Mouse (Mus musculus) lung, embryonic 14.5 days (tissue): ENCODE measurements at regions not wholly inside any gene's neighbourhood (a gene's known extent, or its start where the extent isn't known, plus 50 kb on each side); places are given as distances from the start of the nearest gene placed in this dataset.

Experiments used
- ATAC-seq: fragments of 200-750 bp; cut with Nextera tagmentation; 2 replicates; pipeline ENCODE4 v1.8.0; 2017; ENCODE audit warnings: mild to moderate bottlenecking, moderate TSS enrichment, moderate library complexity; ENCODE audit not compliant: insufficient read depth
- DNase-seq: peaks from one replicate; pipeline ENCODE4 v3.0.0-alpha.2; 2015
- H3K27ac ChIP-seq: fragments of 300-500 bp; sonication (generic); 2 replicates; pipeline ENCODE4 v1.5.1; 2014; ENCODE audit warnings: low read depth, mild to moderate bottlenecking, moderate library complexity
- H3K27me3 ChIP-seq: fragments of 300-500 bp; sonication (generic); 2 replicates; pipeline ENCODE4 v1.6.1; 2014; ENCODE audit warnings: low read length, control low read depth; ENCODE audit not compliant: insufficient read depth
- H3K36me3 ChIP-seq: fragments of 300-500 bp; sonication (generic); 2 replicates; pipeline ENCODE4 v1.6.1; 2014; ENCODE audit warnings: control low read depth; ENCODE audit not compliant: insufficient read depth
- H3K4me1 ChIP-seq: fragments of 300-500 bp; sonication (generic); 2 replicates; pipeline ENCODE4 v1.6.1; 2014; ENCODE audit warnings: antibody characterized with exemption, control low read depth; ENCODE audit not compliant: insufficient read depth
- H3K4me2 ChIP-seq: fragments of 300-500 bp; sonication (generic); 2 replicates; pipeline ENCODE4 v1.6.1; 2014; ENCODE audit warnings: mild to moderate bottlenecking
- H3K4me3 ChIP-seq: fragments of 300-500 bp; sonication (generic); 2 replicates; pipeline ENCODE4 v1.5.1; 2014; ENCODE audit warnings: low read depth, low read length
- H3K9ac ChIP-seq: fragments of 300-500 bp; sonication (generic); 2 replicates; pipeline ENCODE4 v1.6.1; 2014
- H3K9me3 ChIP-seq: fragments of 300-500 bp; sonication (generic); 2 replicates; pipeline ENCODE4 v1.6.1; 2016; ENCODE audit warnings: low read depth, low read length, control low read depth
- CTCF ChIP-seq: IDR thresholded peaks from 2 replicates; pipeline ENCODE4 v1.5.1; 2016; ENCODE audit warnings: antibody characterized with exemption, low read depth
- WGBS: fragments of 180-500 bp; shearing (Covaris S2); extraction: QIAGEN DNeasy Blood & Tissue Kit; methylation state at CpG from one replicate; pipeline ENCODE4 v1.1.7; 2014; 5-methylcytosine and 5-hydroxymethylcytosine counted together

- TF ChIP-seq CTCF = no peak
- DNase-seq = no peak
- ATAC-seq = no peak
- no peak overlapping the region for H3K4me3 ChIP-seq
- no peaks in the 10 kb centered on the region for H3K9me3 ChIP-seq
- no peaks in the 10 kb centered on the region for H3K27me3 ChIP-seq
- H3K36me3 ChIP-seq = no peaks in the 10 kb centered on the region
- no peak overlapping the region for H3K4me2 ChIP-seq
- H3K27ac ChIP-seq = no peak overlapping the region
- WGBS = 84% methylated on average over 6 of the region's 6 CpGs
- H3K9ac ChIP-seq = no peak overlapping the region
- peaks cover 9% of the 10 kb centered on the region for H3K4me1 ChIP-seq
Measured at GRCm38 (mm10) chr17:83908811-83909210, 61.0 kb upstream of the Haao start.

GRCm38 (mm10) chr17:83907538-83907937 is 59.8 kb upstream of the Haao start:
- no peak for TF ChIP-seq CTCF
- ATAC-seq = no peak

GRCm38 (mm10) chr17:83906751-83907537 is 59.2 kb upstream of the Haao start:
- H3K36me3 ChIP-seq = no peaks in the 10 kb centered on the region
- no peaks in the 10 kb centered on the region for H3K27me3 ChIP-seq
- ATAC-seq (no peak), DNase-seq (no peak)
- TF ChIP-seq CTCF = no peak
- H3K9me3 ChIP-seq = no peaks in the 10 kb centered on the region
- H3K4me1 ChIP-seq = peaks cover 8% of the 10 kb centered on the region; the same call in 1 of the 2 replicates
- 86% methylated on average over 12 of the region's 12 CpGs for WGBS
- H3K4me2 ChIP-seq = no peak overlapping the region
- no peak overlapping the region for H3K27ac ChIP-seq
- H3K9ac ChIP-seq = no peak overlapping the region
- H3K4me3 ChIP-seq = no peak overlapping the region

More at GRCm38 (mm10) chr17:83907538-83907937, 59.8 kb upstream of the Haao start:
- Histone ChIP-seq H3K4me3 (no peak overlapping the region), H3K4me1 (peaks cover 7% of the 10 kb centered on the region; the same call in 1 of the 2 replicates), H3K27me3 (no peaks in the 10 kb centered on the region), H3K27ac (no peak overlapping the region), H3K4me2 (no peak overlapping the region), H3K36me3 (no peaks in the 10 kb centered on the region), H3K9me3 (no peaks in the 10 kb centered on the region), H3K9ac (no peak overlapping the region)
- WGBS = 84% methylated on average over 3 of the region's 3 CpGs
- DNase-seq = no peak

GRCm38 (mm10) chr17:83903467-83903866 is 55.7 kb upstream of the Haao start:
- H3K4me3 ChIP-seq = no peak overlapping the region
- H3K27ac ChIP-seq = peak overlapping the region; percentile 34
- H3K4me1 ChIP-seq = peaks cover 12% of the 10 kb centered on the region; the same call in 1 of the 2 replicates
- H3K4me2 ChIP-seq = no peak overlapping the region
- ATAC-seq (peak; percentile 76), DNase-seq (peak; percentile 96)
- TF ChIP-seq CTCF = peak; percentile 97
- no peaks in the 10 kb centered on the region for H3K27me3 ChIP-seq
- no peak overlapping the region for H3K9ac ChIP-seq
- H3K36me3 ChIP-seq = no peaks in the 10 kb centered on the region
- H3K9me3 ChIP-seq = no peaks in the 10 kb centered on the region
- 3% methylated on average over 7 of the region's 7 CpGs for WGBS

- H3K36me3 ChIP-seq = no peaks in the 10 kb centered on the region
- H3K4me2 ChIP-seq = no peak overlapping the region
- H3K4me1 ChIP-seq = peaks cover 16% of the 10 kb centered on the region
- ATAC-seq = no peak
- H3K4me3 ChIP-seq = no peak overlapping the region
- no peak for DNase-seq
- WGBS = 50% methylated on average over 3 of the region's 3 CpGs
- H3K9ac ChIP-seq = no peak overlapping the region
- TF ChIP-seq CTCF = no peak
- H3K27ac ChIP-seq = 0 out of 2 replicates have a peak overlapping the region, but pooled peaks have one; percentile 1
- H3K9me3 ChIP-seq = no peaks in the 10 kb centered on the region
- no peaks in the 10 kb centered on the region for H3K27me3 ChIP-seq
Measured at GRCm38 (mm10) chr17:83902523-83902922, 54.8 kb upstream of the Haao start.

GRCm38 (mm10) chr17:83902091-83902490 is 54.3 kb upstream of the Haao start:
- Histone ChIP-seq H3K4me2 (no peak overlapping the region), H3K27ac (0 out of 2 replicates have a peak overlapping the region, but pooled peaks have one; percentile 1), H3K36me3 (no peaks in the 10 kb centered on the region), H3K9ac (no peak overlapping the region), H3K4me1 (peaks cover 20% of the 10 kb centered on the region), H3K9me3 (no peaks in the 10 kb centered on the region), H3K27me3 (no peaks in the 10 kb centered on the region), H3K4me3 (no peak overlapping the region)
- ATAC-seq (no peak), DNase-seq (no peak)
- TF ChIP-seq CTCF = no peak
- 37% methylated on average over 6 of the region's 6 CpGs for WGBS

GRCm38 (mm10) chr17:83899588-83900152 is 51.9 kb upstream of the Haao start:
- Histone ChIP-seq H3K36me3 (no peaks in the 10 kb centered on the region), H3K27ac (no peak overlapping the region), H3K27me3 (no peaks in the 10 kb centered on the region), H3K4me2 (no peak overlapping the region), H3K9me3 (no peaks in the 10 kb centered on the region), H3K4me1 (peaks cover 31% of the 10 kb centered on the region), H3K9ac (no peak overlapping the region), H3K4me3 (no peak overlapping the region)
- no peak for TF ChIP-seq CTCF
- no peak for ATAC-seq
- WGBS = 51% methylated on average over 7 of the region's 7 CpGs
- DNase-seq = no peak
